Mouse (Mus musculus) spleen, adult 2 months (tissue): ENCODE results near the gene Uba7.

Experiments used
- CTCF ChIP-seq: fragments of 200-500 bp; IDR thresholded peaks from 2 replicates; pipeline ENCODE4 v1.5.1; 2011; ENCODE audit warnings: mild to moderate bottlenecking, inconsistent platforms; ENCODE audit not compliant: insufficient read depth, insufficient read length, insufficient replicate concordance; ENCODE audit errors: extremely low read depth
- POLR2A ChIP-seq: fragments of 200-500 bp; IDR thresholded peaks from 2 replicates; pipeline ENCODE4 v1.6.1; 2011; ENCODE audit warnings: low read depth, low read length, inconsistent platforms

DNA sequence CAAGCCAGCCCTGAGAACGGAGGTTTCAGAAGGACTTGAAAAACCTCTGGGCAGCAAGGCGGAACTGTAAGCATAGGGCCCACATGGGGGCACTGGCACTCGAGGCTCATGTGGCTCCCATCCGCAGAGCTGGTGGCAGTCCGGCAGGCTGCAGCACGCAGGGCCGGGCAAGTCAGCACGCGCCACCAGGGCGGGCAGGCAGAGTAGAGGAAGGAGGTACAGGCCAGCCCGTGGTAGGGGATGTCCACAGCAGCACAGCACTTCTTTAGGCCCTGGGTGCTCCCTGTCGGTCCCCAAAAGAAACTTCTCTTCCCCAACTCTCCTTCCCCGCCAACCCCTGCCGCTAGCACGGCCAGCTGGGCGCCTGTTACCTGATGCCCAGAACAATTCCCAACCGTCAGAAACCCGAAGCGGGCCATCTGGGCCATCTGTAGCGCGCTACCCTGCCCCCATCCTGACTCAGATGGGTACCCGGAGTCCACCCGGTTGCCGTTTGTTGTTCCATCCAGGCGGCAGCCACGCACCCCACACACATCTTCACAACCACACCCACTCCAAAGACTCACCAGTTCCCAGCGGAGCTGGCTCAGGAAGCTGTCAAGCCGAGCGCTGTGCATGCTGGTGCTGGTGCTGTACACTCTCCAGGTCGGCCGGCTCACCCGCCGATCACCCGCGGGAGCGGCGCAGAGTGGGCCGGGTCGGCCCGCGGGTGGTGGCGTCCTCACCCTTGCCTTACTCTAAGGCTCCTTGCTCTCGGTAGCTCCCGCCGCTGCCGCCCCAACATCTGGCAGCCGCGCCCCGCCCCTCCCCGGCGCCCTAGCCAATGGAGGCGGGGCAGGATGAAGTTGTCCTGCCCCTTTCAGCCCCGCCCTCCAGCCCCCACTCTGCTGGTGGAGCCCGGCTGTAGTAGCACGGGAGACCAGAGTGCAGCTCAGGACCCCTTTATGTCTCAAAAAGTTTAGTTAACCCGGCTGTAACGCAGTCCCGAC, 10.1 kb downstream of the Uba7 start, which contains the start of gene Inka1:
- peak; percentile 31 for TF ChIP-seq POLR2A
- TF ChIP-seq CTCF = no peak
